Comparison of ENCODE assay signal across 9 mouse cellular contexts in genomic region chr10:44702108-44702507, GRCm38 (mm10).
A peak's percentile ranks its signal among the peaks of the same experiment; 100 is the strongest.
DNase-seq lines count a peak whose midpoint lies in the region; ATAC-seq lines count a peak whose summit lies in the region.
"Had no signal": no experiment of that assay in that cellular context is flagged by ENCODE, and none has a peak within 500 bp of the region (broad histone marks: within the 10 kb centered on the region; RNA-seq: fewer than 3 reads in every experiment).

No protein-coding gene starts in this region.

- 0 out of 2 replicates have a peak overlapping the region, but pooled peaks have one; percentile 13 for H3K4me2 ChIP-seq in liver, embryonic 16.5 days (ENCODE audit: low read depth, low read length)
- no peak overlapping the region for H3K4me2 ChIP-seq in hindbrain, embryonic 14.5 days (replicated peaks)
- H3K4me2 ChIP-seq: heart, embryonic 13.5 days had no signal

- DNase-seq in frontal cortex, adult 2 months (ENCODE audit: extremely low spot score in 1 of 2, low spot score in 1 of 2), result no peak
- peak; percentile 11 for DNase-seq in urinary bladder, postnatal 14 days (ENCODE audit: low spot score)
- DNase-seq in urinary bladder, postnatal 10 days (ENCODE audit: low spot score), result no peak
- no peak for DNase-seq in left cerebral cortex, adult 18-20 months (ENCODE audit: low spot score in 2 of 2)
- DNase-seq in hindbrain, embryonic 14.5 days (ENCODE audit: low spot score), result no peak
- DNase-seq in cerebellum, postnatal 4 days (ENCODE audit: low spot score in 2 of 2), result no peak

- 42% methylated on average over 5 of the region's 5 CpGs for WGBS in liver, embryonic 16.5 days (ENCODE audit: insufficient replicate concordance)
- 82% methylated on average over 5 of the region's 5 CpGs for WGBS in hindbrain, embryonic 14.5 days

- H3K27me3 ChIP-seq in liver, embryonic 16.5 days (ENCODE audit: control insufficient read depth, insufficient read depth, low read depth, low read length), result no peaks in the 10 kb centered on the region
- H3K27me3 ChIP-seq in hindbrain, embryonic 14.5 days (ENCODE audit: control insufficient read depth, insufficient read depth, low read length), result no peaks in the 10 kb centered on the region
- H3K27me3 ChIP-seq: heart, embryonic 13.5 days had no signal

- no peak overlapping the region for H3K9ac ChIP-seq in liver, embryonic 16.5 days (ENCODE audit: low read depth, low read length)
- no peak overlapping the region for H3K9ac ChIP-seq in hindbrain, embryonic 14.5 days
- H3K9ac ChIP-seq: heart, embryonic 13.5 days had no signal

- H3K36me3 ChIP-seq in liver, embryonic 16.5 days (ENCODE audit: control insufficient read depth, insufficient read depth), result no peaks in the 10 kb centered on the region
- no peaks in the 10 kb centered on the region for H3K36me3 ChIP-seq in hindbrain, embryonic 14.5 days (replicated peaks; ENCODE audit: control insufficient read depth, insufficient read depth)
- H3K36me3 ChIP-seq: heart, embryonic 13.5 days had no signal

- H3K9me3 ChIP-seq in liver, embryonic 16.5 days (replicated peaks; ENCODE audit: control insufficient read depth, low read length), result no peaks in the 10 kb centered on the region
- H3K9me3 ChIP-seq in hindbrain, embryonic 14.5 days (ENCODE audit: control insufficient read depth, low read length), result no peaks in the 10 kb centered on the region
- H3K9me3 ChIP-seq: heart, embryonic 13.5 days had no signal

- ATAC-seq in frontal cortex, adult (ENCODE audit: low TSS enrichment), result peak; percentile 38; the same call in 1 of the 2 replicates
- peak; percentile 87 for ATAC-seq in liver, embryonic 16.5 days (ENCODE audit: low read depth)
- ATAC-seq in hindbrain, embryonic 14.5 days (ENCODE audit: low FRiP score), result no peak

- H3K4me1 ChIP-seq in liver, embryonic 16.5 days (ENCODE audit: control insufficient read depth, low read depth, low read length), result peaks cover 6% of the 10 kb centered on the region
- H3K4me1 ChIP-seq in hindbrain, embryonic 14.5 days (replicated peaks; ENCODE audit: control insufficient read depth, insufficient read depth, low read length), result no peaks in the 10 kb centered on the region
- H3K4me1 ChIP-seq: heart, embryonic 13.5 days had no signal

- H3K27ac ChIP-seq in liver, embryonic 16.5 days (ENCODE audit: low read length), result peak overlapping the region; percentile 69
- H3K27ac ChIP-seq in hindbrain, embryonic 14.5 days, result no peak overlapping the region
- H3K27ac ChIP-seq: heart, embryonic 13.5 days had no signal

- no peak overlapping the region for H3K4me3 ChIP-seq in liver, embryonic 16.5 days (ENCODE audit: low read depth, low read length)
- no peak overlapping the region for H3K4me3 ChIP-seq in hindbrain, embryonic 14.5 days (replicated peaks; ENCODE audit: low read length)
- H3K4me3 ChIP-seq: heart, embryonic 13.5 days had no signal
